Mouse (Mus musculus) 416B (cell line): ENCODE data around the gene Idnk.

Experiments
- DNase-seq: peaks from one replicate; pipeline ENCODE4 v3.0.0; 2011; ENCODE audit warnings: low read depth

Gene Idnk

DNA sequence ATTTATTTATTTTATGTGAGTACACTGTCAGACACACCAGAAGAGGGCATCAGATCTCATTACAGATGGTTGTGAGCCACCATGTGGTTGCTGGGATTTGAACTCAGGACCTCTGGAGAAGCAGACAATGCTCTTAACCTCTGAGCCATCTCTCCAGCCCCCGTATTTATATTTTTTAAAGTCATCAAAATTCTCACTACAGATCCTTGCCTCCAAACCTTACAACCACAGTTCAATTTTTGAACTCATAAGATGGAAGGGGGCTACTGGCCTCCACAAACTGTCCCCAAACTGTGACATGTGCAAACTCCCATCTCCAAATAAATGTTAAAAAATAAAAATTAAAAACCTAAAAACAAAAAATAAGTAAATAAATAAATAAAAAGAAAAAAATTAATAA lies 9.7 kb upstream of the Idnk start:
- no peak for DNase-seq

DNA sequence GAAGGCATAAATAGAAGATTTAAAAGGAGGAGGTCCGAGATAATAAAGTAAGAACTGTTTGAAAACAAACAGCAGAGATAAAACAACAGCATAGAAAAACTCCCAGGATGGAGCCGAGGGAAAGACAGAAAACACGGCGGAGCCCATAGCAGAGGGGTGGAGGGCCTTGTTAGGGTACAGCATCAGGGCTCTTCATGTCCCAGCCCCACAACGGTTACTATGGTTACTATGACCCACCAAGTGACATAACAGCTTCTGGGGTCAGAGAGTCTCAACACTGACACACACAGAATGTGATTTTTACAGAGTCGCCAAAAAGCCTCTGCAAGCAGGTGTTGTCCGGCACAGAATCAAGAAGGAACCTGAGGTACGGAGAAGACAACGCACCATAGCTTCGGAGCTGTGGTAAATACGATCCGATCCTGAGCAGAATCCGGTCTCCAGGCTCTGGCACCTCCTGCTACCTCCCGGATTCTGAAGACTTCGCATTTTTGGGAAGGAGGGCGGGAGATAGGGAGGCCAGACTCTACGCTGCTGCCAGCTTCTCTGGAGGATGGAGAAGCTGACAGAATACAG lies 9.1 kb upstream of the Idnk start:
- DNase-seq, result no peak

DNA sequence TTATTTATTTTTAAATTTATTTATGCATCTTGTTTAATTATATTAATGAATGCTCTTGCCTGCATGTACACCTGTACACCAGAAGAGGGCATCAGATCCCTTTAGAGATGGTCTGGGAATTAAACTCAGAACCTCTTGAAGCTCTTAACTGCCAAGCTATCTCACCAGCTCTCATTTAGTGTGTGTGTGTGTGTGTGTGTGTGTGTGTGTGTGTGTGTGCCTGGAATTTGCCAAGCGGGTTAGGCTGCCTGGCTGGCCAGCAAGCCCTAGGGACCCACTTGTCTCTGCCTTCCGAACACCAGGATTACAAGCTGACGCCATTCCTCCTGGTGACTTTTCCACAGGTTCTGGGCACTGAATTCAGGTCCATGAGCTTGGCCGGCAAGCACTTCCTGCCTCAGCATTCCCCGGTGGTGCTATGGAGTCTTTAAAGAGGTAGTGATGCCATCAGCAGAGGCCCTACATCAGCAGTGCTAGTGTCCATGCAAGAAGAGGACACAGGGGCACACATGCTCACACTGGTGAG lies 8.4 kb upstream of the Idnk start:
- DNase-seq, result peak; percentile 62

DNA sequence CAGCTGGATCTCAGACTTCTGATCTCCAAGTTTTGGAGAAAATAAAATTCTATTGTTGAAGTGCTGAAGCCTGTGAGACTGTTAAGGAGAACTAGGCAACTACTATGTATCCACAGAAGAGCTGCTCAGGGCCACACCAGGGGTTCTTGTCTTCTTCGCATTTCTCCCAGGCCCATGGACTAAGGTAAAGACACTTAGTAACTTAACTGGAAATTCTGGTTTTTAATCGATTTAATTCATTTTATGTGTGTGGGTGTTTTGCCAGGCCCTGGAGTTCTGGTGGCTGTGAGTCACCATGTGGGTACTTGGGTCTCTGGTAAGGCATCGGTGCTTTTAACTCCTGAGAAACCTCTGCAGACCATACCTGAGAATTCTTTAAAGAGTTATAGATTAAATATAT lies 7.8 kb upstream of the Idnk start:
- DNase-seq, result no peak

DNA sequence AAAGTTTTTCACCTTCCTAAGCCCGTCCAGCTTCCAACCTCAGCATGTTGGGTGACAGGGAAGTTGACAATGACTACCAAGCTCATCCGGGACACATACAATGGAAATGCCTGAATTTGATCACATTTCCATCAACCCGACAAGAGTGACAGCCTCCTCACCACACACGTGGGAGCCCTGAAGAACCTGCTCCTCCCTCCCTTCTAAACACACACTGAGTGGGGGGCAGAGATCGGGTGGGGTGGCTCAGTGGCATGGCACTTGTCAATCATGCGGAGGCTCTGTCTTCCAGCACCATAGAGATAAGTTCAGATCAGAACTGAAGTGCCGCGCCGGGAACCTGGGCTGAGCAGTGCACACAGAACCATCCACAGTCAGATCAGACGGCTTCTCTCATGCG lies 7.0 kb upstream of the Idnk start:
- DNase-seq, result no peak

DNA sequence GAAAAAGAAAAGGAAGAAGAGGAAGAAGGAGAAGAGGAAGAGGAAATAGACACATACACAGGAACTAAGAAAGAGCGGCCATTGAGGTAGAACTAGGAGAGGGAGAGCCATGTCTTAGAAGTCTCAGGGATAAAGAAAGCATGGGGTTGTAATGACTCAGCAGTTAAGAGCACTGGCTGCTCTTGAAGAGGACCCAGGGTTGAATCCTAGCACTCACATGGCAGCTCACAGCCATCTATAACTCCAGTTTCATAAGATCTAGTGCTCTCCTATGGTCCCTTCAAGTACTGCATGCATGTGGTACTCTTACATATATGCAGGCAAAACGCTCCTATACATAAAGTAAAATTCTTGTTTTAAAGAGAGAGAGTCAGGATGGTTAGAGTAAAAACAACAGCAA lies 1.4 kb upstream of the Idnk start:
- DNase-seq, result peak; percentile 42

DNA sequence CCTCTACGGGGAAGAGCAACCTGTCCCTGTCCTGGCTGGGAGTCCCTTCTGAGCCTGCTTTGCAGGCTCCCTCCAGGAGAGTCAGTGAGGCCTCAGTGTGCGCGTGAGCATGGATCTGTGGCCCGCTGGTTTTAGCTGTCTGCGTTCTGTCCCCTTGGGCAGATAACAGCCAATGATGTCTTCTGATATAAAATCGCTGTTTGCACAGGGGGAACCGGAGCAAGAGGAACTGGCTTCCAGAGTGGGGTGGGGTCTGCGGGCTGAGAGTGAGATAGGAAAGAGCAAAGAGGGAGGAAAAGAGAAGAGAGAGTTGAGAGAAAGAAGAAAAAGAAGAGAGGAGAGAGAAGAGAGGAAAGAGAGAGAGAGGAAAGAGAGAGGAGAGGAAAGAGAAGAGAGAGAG lies 413 bp upstream of the Idnk start:
- no peak for DNase-seq

DNA sequence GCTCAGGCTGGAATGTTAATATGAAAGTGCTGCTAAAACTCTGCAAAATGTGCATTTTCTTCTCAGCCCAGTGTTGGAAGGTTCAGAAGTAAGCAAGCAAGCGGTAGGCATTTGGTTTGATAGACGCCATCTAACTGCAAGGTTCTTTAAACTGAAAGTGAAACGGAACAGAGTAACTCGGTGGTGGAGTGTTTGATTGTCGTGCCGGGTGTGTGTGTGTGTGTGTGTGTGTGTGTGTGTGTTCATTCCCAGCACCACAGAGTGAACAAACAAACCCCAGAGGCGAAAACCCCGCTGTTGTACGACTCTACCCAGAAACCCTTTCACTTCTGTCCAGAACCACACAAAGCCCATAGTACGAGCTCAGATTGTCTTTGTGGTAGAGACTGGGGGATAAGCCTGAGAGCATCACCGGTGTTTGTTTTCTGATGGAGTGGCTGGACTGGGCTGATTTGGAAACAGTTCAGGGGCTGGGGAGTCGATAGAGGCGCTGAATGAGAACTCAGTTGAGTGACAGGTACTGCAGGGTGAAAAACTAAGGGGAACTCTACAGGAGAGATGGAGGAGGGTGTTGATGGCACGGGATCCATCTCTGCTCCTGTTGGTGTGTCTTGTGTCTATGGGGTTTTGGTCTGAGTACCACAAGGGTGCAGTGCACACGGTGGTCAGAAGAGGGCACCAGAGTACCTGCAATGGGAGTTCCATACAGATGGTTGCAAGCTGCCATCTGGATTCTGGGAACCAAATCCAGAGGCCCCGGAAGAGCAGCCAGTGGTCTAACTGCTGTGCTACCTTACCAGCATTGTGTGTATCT lies 857 bp downstream of the Idnk start:
- DNase-seq, result peak; percentile 95

DNA sequence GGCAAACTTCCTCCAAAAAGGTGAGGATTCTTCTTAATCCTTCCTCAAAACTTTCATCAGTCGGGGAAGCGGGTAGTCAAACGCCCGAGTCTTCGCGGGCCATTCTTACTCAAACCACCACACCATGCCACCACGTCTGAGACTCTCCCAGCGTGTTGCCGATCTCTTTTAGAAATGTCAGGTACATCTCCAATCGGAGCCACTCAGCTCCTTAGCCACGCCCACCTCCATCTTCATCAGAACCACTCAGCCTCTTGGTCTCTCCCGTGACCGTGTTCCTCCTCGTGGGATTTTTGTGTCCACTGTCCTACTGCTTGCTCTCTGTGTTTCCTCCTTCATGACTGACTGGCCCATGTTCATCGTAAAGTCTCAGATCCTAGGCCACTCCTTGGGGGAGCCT lies 3.3 kb downstream of the Idnk start:
- no peak for DNase-seq

DNA sequence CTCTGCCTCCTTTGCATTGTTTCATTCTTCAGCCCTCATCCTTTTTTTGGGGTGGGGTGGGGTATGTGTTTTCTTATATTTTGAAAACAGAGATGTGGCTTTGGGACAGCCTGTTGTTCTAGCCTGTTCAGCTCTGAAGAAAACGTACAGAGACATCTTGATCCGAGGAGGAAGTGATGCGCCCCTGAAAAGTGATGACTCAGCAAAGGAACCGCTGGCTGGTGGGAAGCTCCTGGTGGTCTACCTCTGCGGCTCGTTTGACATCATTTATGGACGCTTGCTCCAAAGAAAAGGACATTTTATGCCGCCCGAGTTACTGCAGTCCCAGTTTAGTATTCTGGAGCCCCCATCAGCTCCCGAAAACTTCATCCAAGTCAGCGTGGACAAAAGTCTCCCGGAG lies 5.9 kb downstream of the Idnk start:
- DNase-seq, result no peak

DNA sequence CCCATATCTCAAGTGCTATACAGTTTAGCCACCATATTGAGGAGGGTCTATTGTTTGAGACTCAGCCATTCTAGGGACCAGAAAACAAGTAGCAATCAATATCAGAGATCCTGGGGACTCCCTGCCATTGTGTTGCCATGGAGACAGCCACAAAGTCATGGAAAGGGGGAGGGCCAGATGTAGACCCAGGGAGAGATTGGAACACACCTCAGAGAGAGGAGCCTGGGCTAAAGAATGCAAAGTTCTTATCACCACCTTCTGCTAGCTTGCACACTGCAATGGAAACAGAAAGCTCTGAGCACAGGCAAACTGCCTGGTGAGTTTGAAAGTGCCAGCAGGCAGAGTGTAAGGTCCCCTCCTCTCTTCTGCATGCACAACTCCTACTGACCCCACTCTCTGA lies 10.7 kb downstream of the Idnk start:
- DNase-seq, result no peak

DNA sequence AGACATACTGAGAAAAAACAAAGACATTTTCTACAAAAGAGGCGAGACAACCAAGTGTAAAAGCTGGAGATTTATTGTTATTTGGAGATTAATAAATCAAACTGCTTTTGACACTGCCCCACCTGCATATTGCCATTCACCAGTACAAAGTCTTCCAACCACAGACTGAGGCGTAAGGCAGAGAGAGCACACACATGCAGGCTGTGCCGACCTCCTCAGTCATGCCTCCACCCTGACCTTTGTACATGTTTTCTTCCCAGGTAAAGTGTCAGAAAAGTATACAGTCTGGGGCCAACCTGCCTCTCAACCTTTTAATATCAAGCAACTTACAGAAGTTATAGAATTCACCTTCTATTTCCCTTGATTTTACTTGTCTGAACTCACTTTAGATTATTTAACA lies 18.7 kb downstream of the Idnk start:
- no peak for DNase-seq

DNA sequence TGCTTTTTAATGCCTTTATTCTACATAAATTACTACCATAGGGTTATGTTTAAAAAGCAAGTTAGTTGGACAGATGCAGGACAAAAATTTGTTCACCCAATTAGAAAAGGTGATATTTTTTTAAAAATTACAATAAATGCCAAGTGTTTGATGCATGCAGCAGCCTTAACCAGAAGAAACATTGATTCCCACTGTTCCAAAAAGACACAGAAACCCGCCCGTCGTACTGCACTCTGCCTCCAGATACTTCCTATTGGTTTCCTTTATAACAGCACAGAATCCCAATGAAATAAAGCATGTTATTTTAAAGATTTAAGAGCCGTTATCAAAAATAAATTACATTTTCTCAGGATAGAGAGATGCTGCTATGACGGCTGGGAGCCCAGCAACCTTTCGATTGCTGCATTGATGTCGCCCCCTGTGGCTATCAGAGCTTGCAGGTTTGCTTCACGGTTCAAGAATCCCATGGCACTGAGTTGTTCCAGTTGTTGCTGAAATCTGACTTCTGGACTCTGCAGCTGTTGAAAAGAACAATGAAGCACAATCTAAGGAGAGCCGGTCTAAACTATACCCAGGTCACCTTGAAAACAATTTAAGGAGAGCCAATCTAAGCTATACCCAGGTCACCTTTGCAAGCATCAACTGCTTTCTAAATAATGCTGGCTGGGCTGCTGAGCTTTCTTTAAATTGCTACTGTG lies 20.2 kb downstream of the Idnk start:
- no peak for DNase-seq

DNA sequence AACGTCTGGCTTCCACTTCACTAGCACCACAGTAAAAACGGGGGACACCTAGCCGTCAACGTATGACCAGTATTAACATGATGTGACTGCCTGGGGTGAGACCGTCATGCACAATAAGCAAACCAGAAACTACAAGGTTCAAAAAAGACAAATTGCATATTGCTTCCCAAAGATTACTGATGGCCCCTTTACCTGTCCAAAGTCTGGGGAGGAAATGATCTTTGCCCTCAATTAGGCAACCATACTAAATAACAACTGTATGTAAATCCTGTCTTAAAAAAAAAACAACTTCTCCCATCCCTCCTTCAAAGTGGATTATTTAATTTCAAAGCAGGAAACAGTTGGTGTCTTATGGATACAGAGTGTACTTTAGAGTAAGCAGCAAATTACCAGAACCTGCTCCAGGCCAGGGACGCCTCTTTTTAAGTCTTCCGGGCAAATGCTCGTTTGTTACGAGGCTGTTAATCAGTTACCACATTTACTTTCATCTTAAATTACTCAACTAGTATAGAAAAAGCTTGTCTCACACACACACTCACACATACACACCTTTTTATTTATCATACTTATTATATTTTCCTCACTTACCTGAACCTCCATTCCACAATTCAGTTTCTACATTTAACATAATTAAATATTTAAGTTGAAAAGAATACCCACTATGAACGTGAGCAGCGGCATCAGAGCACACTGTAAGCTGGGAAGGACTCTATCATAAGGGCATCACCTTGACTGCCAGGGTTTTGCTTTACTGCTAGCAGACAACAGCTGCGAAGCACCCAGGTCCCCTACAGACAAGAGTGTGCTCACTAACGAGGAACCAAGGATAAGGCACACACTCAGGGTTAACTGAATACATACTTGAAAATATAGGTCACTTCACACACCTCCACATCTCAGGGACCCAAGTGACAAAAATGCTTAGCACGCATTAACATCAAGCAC lies 24.4 kb downstream of the Idnk start:
- no peak for DNase-seq

DNA sequence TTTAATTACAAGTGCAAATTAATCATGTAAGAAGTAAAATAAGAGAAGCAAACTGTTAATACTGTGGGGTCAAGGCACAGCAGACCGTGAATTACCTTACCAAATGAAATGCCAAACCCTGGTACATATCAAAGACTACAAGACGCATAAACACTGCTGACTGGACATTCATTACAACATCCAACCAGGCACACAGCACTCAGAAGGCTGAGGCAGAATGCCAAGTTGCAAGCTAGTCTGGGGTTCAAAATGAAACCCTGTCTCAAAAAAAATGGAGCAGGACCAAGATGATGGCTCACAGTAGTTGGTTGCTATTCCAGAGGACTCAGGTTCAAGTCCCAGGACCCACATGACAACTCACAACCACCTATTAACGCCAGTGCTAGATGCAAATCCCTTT lies 26.7 kb downstream of the Idnk start:
- no peak for DNase-seq

DNA sequence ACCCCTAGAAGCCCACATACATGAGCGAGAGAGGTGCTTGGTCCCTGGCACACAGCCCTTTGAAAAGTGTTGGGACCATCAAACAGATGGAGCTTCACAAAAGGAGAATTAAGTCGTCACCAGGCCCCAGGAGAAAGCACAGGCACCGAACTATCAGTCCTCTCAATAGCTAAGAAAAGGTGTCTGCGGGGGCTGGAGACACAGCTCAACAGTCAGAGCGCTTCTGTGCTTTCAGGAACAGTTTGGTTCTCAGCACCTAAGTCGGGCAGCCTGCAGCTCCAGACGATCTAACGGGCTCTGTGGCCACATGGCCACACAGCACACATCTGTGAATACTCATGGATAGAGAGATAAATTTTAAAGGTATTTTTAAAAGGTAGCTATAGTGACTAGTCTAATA lies 28.8 kb downstream of the Idnk start:
- DNase-seq, result no peak

DNA sequence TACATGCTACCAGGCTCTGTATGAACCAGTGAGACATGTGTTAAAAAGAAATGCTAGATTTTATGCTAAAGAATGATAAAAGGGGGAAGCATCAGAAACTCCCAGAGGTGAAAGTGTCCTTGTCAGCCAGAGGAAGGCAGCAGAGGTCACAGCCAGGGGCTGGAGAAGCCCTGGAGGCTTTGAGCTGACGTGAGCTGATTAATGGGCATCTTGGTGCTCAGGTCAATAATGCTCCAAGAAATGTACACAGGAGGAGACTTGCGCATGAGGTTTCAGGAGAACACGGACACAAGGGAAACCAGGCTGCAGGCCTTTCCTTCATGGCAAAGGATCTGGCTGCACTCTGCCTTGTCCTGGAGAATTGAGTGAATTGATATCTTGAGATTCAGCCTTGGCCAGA lies 30.3 kb downstream of the Idnk start:
- no peak for DNase-seq

DNA sequence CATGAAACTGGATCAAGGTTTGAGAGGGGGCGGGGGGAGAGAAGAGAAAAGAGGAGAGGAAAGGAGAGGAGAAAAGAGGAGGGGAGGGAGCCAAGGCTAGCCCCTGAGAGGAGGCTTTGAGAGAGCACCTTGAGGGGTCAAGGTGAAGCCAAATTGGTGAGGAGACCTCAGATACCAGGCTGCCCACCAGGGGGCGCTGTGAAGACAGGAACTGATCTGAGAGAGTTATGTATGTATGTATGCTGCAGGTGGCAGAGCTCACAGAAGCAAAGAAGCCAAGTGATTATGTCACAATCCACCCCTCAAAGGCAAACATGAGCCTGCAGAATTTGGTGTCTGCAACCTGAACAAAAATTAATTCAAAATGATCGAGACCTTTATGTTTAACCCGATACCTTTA lies 31.0 kb downstream of the Idnk start:
- DNase-seq, result peak; percentile 83

DNA sequence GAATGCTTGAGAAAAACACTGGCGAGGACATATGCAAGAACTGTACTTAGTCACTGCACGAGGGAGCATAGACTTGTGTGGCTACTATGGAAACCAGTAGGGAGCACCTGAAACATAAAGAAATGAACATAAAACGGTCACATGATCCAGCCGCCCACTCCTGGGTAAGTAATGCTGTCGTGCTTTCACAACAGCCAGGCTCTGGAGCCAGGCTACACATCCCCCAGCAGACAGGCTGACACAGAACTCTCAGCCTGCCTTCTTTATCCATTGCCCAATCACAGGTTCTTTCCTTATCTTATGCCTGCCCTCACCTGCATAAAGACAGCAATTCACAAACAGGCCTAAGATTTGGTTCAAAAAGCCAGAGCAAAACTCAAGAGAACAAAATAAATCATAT lies 32.0 kb downstream of the Idnk start:
- DNase-seq, result no peak

DNA sequence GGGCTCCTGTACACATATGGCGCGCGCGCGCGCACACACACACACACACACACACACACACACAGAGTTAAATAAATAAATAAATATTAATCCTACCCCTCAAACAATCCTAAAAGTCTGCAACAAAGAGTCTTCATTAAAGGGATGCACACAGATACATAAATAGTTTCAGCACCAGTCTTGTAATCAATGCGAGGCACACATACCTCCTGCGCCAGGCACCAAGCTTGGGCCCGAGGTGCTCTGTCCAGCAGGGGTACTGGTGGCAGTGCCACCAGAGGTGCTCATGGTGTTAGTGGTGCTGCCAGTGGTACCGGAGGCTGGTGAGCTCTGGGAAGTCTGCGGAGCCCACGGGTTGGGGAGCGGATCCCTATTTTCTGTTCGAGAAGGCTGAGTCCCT lies 34.1 kb downstream of the Idnk start:
- no peak for DNase-seq

DNA sequence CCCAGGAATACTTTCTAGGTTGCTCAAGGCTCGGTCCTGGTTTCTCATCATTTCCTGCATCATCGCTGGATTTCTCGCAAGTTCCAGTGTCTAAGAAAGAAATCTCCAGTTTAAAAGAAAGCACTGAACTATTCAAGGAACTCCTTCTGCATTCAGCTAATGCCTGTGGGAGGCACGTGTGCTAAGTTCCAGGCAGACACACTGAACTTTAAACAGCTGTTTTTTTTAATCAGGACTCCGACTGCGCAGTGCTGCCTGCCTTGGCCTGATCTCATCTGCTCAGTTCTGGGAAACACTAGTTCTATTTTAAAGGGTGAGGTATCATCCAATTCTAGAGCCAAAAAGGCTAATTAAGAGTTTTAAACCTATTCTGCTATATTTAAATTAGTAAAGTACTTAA lies 34.7 kb downstream of the Idnk start:
- no peak for DNase-seq

DNA sequence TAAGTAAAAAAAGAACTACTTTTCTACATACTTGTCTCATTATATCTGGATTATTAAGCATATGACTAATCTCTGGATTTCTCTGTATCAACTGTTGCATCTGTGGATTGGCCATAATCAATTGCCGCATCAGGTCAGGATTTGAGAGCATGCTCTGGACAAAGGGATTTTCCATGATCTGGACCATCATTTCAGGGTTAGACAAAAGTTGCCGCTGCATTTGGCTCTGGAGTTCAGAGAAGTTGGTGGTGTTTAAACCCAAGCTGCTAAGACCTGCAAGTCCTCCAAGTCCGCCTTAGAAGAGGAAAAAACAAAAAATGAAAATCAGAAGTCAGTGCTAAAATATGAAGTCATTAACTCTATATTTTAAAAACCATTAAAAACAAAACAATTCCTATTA lies 35.8 kb downstream of the Idnk start:
- DNase-seq, result no peak
